Mouse (Mus musculus) kidney, embryonic 15.5 days (tissue): Measurements from ENCODE around the gene Gtf2ird1. TPM values are rescaled to one million over a fixed set of nuclear protein-coding genes. Genes with fewer than 3 reads are reported as not detected.

Source experiments
- ATAC-seq: fragments of 200-750 bp; cut with Nextera tagmentation; replicated peaks from 2 replicates; pipeline ENCODE4 v1.8.0; 2017; ENCODE audit warnings: moderate TSS enrichment; ENCODE audit not compliant: low FRiP score
- H3K27ac ChIP-seq: fragments of 300-500 bp; sonication (generic); 2 replicates; pipeline ENCODE4 v1.5.1; 2015; ENCODE audit warnings: mild to moderate bottlenecking, inconsistent platforms
- H3K27me3 ChIP-seq: fragments of 300-500 bp; sonication (generic); 2 replicates; pipeline ENCODE4 v1.6.1; 2015; ENCODE audit warnings: inconsistent platforms
- H3K36me3 ChIP-seq: fragments of 300-500 bp; sonication (generic); 2 replicates; pipeline ENCODE4 v1.6.1; 2015; ENCODE audit warnings: inconsistent platforms
- H3K4me1 ChIP-seq: fragments of 300-500 bp; sonication (generic); 2 replicates; pipeline ENCODE4 v1.6.1; 2015; ENCODE audit warnings: inconsistent platforms
- H3K4me2 ChIP-seq: fragments of 300-500 bp; sonication (generic); 2 replicates; pipeline ENCODE4 v1.6.1; 2015; ENCODE audit warnings: moderate library complexity, mild to moderate bottlenecking, inconsistent platforms
- H3K4me3 ChIP-seq: fragments of 300-500 bp; sonication (generic); replicated peaks from 2 replicates; pipeline ENCODE4 v1.5.1; 2015; ENCODE audit warnings: mild to moderate bottlenecking, inconsistent platforms
- H3K9ac ChIP-seq: fragments of 300-500 bp; sonication (generic); 2 replicates; pipeline ENCODE4 v1.6.1; 2015; ENCODE audit warnings: mild to moderate bottlenecking, inconsistent platforms
- H3K9me3 ChIP-seq: fragments of 300-500 bp; sonication (generic); replicated peaks from 2 replicates; pipeline ENCODE4 v1.6.1; 2016; ENCODE audit warnings: inconsistent platforms
- WGBS: fragments of 180-500 bp; shearing (Covaris S2); methylation state at CpG from one replicate; pipeline ENCODE4 v1.1.7; 2015; ENCODE audit warnings: mixed read lengths; 5-methylcytosine and 5-hydroxymethylcytosine counted together
- polyA plus RNA-seq: library from polyadenylated mRNA; unstranded; fragments of >200 nt; fragmentation: Nextera tagmentation; extraction: Ambion mirVana; gene quantifications from 2 replicates; pipeline ENCODE4 v1.2.1, GENCODE M21; 2015

Gene Gtf2ird1
- polyA plus RNA-seq, 1 experiment from 2014 or later, result 84.3 TPM

GRCm38 (mm10) chr5:134328482-134329001, 128.0 kb downstream of the Gtf2ird1 start:
- Histone ChIP-seq H3K4me1 (peaks cover 20% of the 10 kb centered on the region), H3K4me2 (no peak overlapping the region), H3K36me3 (no peaks in the 10 kb centered on the region), H3K27me3 (no peaks in the 10 kb centered on the region), H3K4me3 (no peak overlapping the region), H3K27ac (no peak overlapping the region), H3K9ac (no peak overlapping the region), H3K9me3 (no peaks in the 10 kb centered on the region)
- 68% methylated on average over 6 of the region's 6 CpGs for WGBS
- no peak for ATAC-seq

GRCm38 (mm10) chr5:134325856-134326566, 130.5 kb downstream of the Gtf2ird1 start:
- Histone ChIP-seq H3K4me2 (0 out of 2 replicates have a peak overlapping the region, but pooled peaks have one; percentile 4), H3K36me3 (no peaks in the 10 kb centered on the region), H3K9ac (no peak overlapping the region), H3K4me1 (peaks cover 35% of the 10 kb centered on the region), H3K27me3 (no peaks in the 10 kb centered on the region), H3K9me3 (no peaks in the 10 kb centered on the region), H3K4me3 (no peak overlapping the region), H3K27ac (no peak overlapping the region)
- WGBS, result 54% methylated on average over 13 of the region's 13 CpGs
- no peak for ATAC-seq

GRCm38 (mm10) chr5:134323869-134324268, 132.6 kb downstream of the Gtf2ird1 start:
- Histone ChIP-seq H3K4me1 (peaks cover 35% of the 10 kb centered on the region), H3K27ac (peak overlapping the region; percentile 56), H3K27me3 (no peaks in the 10 kb centered on the region), H3K4me2 (no peak overlapping the region), H3K4me3 (no peak overlapping the region), H3K9me3 (no peaks in the 10 kb centered on the region), H3K36me3 (no peaks in the 10 kb centered on the region), H3K9ac (no peak overlapping the region)
- peak; percentile 68 for ATAC-seq
- WGBS, result 17% methylated on average over 2 of the region's 2 CpGs

- no peak overlapping the region for H3K9ac ChIP-seq
- no peak for ATAC-seq
- WGBS, result 83% methylated on average over 13 of the region's 13 CpGs
These were observed 133.2 kb downstream of the Gtf2ird1 start for GRCm38 (mm10) chr5:134323311-134323710.

GRCm38 (mm10) chr5:134322355-134322754, 134.2 kb downstream of the Gtf2ird1 start:
- H3K36me3 ChIP-seq, result no peaks in the 10 kb centered on the region
- H3K27me3 ChIP-seq, result no peaks in the 10 kb centered on the region
- peak overlapping the region; percentile 45; the same call in 1 of the 2 replicates for H3K27ac ChIP-seq
- WGBS, result 77% methylated on average over 13 of the region's 13 CpGs
- H3K9me3 ChIP-seq, result no peaks in the 10 kb centered on the region
- ATAC-seq, result no peak
- H3K9ac ChIP-seq, result no peak overlapping the region
- H3K4me1 ChIP-seq, result peaks cover 35% of the 10 kb centered on the region
- H3K4me3 ChIP-seq, result no peak overlapping the region
- H3K4me2 ChIP-seq, result no peak overlapping the region

More at GRCm38 (mm10) chr5:134323311-134323710, 133.2 kb downstream of the Gtf2ird1 start:
- no peak overlapping the region for H3K27ac ChIP-seq
- H3K27me3 ChIP-seq, result no peaks in the 10 kb centered on the region
- no peak overlapping the region for H3K4me3 ChIP-seq
- no peaks in the 10 kb centered on the region for H3K9me3 ChIP-seq
- H3K36me3 ChIP-seq, result no peaks in the 10 kb centered on the region
- no peak overlapping the region for H3K4me2 ChIP-seq
- H3K4me1 ChIP-seq, result peaks cover 35% of the 10 kb centered on the region

- Histone ChIP-seq H3K27ac (peak overlapping the region; percentile 68), H3K4me2 (no peak overlapping the region), H3K4me1 (peaks cover 37% of the 10 kb centered on the region), H3K36me3 (no peaks in the 10 kb centered on the region), H3K9ac (no peak overlapping the region), H3K27me3 (no peaks in the 10 kb centered on the region), H3K9me3 (no peaks in the 10 kb centered on the region), H3K4me3 (no peak overlapping the region)
- no peak for ATAC-seq
- 38% methylated on average over 7 of the region's 7 CpGs for WGBS
These were observed 134.8 kb downstream of the Gtf2ird1 start for GRCm38 (mm10) chr5:134321699-134322098.

- Histone ChIP-seq H3K9ac (no peak overlapping the region), H3K4me3 (no peak overlapping the region), H3K36me3 (no peaks in the 10 kb centered on the region), H3K27me3 (no peaks in the 10 kb centered on the region), H3K9me3 (no peaks in the 10 kb centered on the region), H3K27ac (no peak overlapping the region), H3K4me1 (peaks cover 36% of the 10 kb centered on the region), H3K4me2 (no peak overlapping the region)
- ATAC-seq, result no peak
- 87% methylated on average over 6 of the region's 6 CpGs for WGBS
These were observed 137.6 kb downstream of the Gtf2ird1 start for GRCm38 (mm10) chr5:134318903-134319302.

- Histone ChIP-seq H3K9ac (no peak overlapping the region), H3K36me3 (no peaks in the 10 kb centered on the region), H3K27ac (peak overlapping the region; percentile 100), H3K4me1 (peaks cover 31% of the 10 kb centered on the region), H3K9me3 (no peaks in the 10 kb centered on the region), H3K4me3 (no peak overlapping the region), H3K4me2 (no peak overlapping the region), H3K27me3 (no peaks in the 10 kb centered on the region)
- 68% methylated on average over 7 of the region's 7 CpGs for WGBS
- no peak for ATAC-seq
These were observed 139.8 kb downstream of the Gtf2ird1 start for GRCm38 (mm10) chr5:134316721-134317120.

- Histone ChIP-seq H3K4me1 (peaks cover 34% of the 10 kb centered on the region), H3K4me3 (peak overlapping the region; percentile 90), H3K4me2 (peak overlapping the region; percentile 75), H3K27ac (peak overlapping the region; percentile 100), H3K9me3 (no peaks in the 10 kb centered on the region), H3K27me3 (no peaks in the 10 kb centered on the region), H3K36me3 (peaks cover 9% of the 10 kb centered on the region), H3K9ac (peak overlapping the region; percentile 75)
- no peak for ATAC-seq
- WGBS, result under 1% methylated on average over 25 of the region's 25 CpGs
These were observed 140.7 kb downstream of the Gtf2ird1 start for GRCm38 (mm10) chr5:134315623-134316350.

- Histone ChIP-seq H3K27ac (peak within 1 kb of the TSS; percentile 100), H3K36me3 (peaks cover 17% of the 10 kb centered on the region), H3K27me3 (no peaks in the 10 kb centered on the region), H3K9ac (peak within 1 kb of the TSS; percentile 99), H3K4me1 (peaks cover 42% of the 10 kb centered on the region), H3K9me3 (no peaks in the 10 kb centered on the region), H3K4me2 (peak within 1 kb of the TSS; percentile 75), H3K4me3 (peak within 1 kb of the TSS; percentile 90)
- WGBS, result under 1% methylated on average over 40 of the region's 40 CpGs
- peak; percentile 91 for ATAC-seq
These were observed 141.6 kb downstream of the Gtf2ird1 start, which contains the start of gene Gtf2i for GRCm38 (mm10) chr5:134314688-134315622. Gene Gtf2i (minus strand): TSS chr5:134314760.

GRCm38 (mm10) chr5:134314068-134314674, 142.3 kb downstream of the Gtf2ird1 start:
- no peaks in the 10 kb centered on the region for H3K9me3 ChIP-seq
- H3K9ac ChIP-seq, result peak overlapping the region; percentile 99
- ATAC-seq, result peak; percentile 23
- H3K36me3 ChIP-seq, result peaks cover 25% of the 10 kb centered on the region
- H3K4me1 ChIP-seq, result peaks cover 43% of the 10 kb centered on the region
- H3K27ac ChIP-seq, result peak overlapping the region; percentile 100
- WGBS, result 0% methylated on average over 39 of the region's 64 CpGs
- no peaks in the 10 kb centered on the region for H3K27me3 ChIP-seq
- H3K4me3 ChIP-seq, result peak overlapping the region; percentile 90
- H3K4me2 ChIP-seq, result peak overlapping the region; percentile 75
